Mouse (Mus musculus) bone marrow, adult 2 months (tissue): Measurements from ENCODE around the gene Chmp6. TPM values are rescaled to one million over a fixed set of nuclear protein-coding genes. Genes with fewer than 3 reads are reported as not detected.

Source experiments
- H3K27ac ChIP-seq: fragments of 200-500 bp; 2 replicates; pipeline ENCODE4 v1.5.1; 2012; ENCODE audit warnings: low read depth, mild to moderate bottlenecking, control low read depth, inconsistent platforms, low read length; ENCODE audit not compliant: control insufficient read depth, poor library complexity, insufficient read depth
- H3K4me1 ChIP-seq: fragments of 200-500 bp; 2 replicates; pipeline ENCODE4 v1.6.1; 2011; ENCODE audit warnings: low read length; ENCODE audit not compliant: control insufficient read depth, insufficient read depth
- H3K4me3 ChIP-seq: fragments of 200-500 bp; replicated peaks from 2 replicates; pipeline ENCODE3; 2011; ENCODE audit warnings: mild to moderate bottlenecking, low read depth, low read length, control low read depth; ENCODE audit not compliant: control insufficient read depth
- CTCF ChIP-seq: fragments of 200-500 bp; IDR thresholded peaks from 2 replicates; pipeline ENCODE4 v1.5.1; 2011; ENCODE audit warnings: low read length, control low read depth; ENCODE audit not compliant: control insufficient read depth, insufficient read depth
- POLR2A ChIP-seq: fragments of 200-500 bp; IDR thresholded peaks from 2 replicates; pipeline ENCODE4 v1.6.1; 2011; ENCODE audit warnings: low read depth, mild to moderate bottlenecking, control low read depth, low read length, borderline replicate concordance; ENCODE audit not compliant: control insufficient read depth
- WGBS: fragments of 180-500 bp; shearing (Covaris S2); methylation state at CpG from one replicate; pipeline ENCODE4 v1.1.7; 2018; 5-methylcytosine and 5-hydroxymethylcytosine counted together
- polyA plus RNA-seq: library from polyadenylated mRNA; stranded (reverse); fragments of >200 nt; gene quantifications from 2 replicates; pipeline ENCODE4 v1.2.4, GENCODE M21; 2011; ENCODE audit warnings: low replicate concordance; ENCODE audit not compliant: missing spikeins, insufficient read depth, insufficient read length

Gene Chmp6
- polyA plus RNA-seq, 1 experiment: 16.1 TPM

DNA sequence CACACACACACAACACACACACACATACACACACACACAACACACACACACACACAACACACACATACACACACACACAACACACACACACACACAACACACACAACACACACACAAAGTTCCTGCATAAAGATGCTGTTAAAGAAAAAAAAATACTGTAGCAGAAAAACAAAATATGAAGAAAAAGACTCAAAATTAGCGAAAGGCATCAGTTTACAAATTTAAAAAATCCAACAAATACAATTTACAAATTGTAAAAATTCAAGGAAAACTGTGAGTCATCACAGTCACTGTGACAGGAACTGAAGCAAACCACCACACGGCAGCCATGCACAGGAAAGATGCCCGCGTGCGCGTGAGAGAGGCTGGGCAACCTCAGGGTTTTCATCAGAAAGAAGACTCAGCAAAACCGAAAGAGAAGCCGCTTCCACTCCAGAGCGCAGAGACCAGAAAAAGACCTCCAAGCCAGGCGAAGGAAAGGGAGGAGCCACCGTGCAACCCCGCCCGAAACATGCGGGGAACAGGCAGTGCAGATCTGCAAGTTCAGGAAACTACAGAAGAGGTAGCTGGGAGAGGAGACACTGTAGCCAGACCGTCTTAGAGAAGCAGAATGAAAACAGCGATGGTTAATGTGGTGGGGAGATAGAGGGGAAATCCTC is 14.9 kb downstream of the Chmp6 start:
- H3K4me3 ChIP-seq: peak overlapping the region; percentile 21
- peak overlapping the region; percentile 16 for H3K27ac ChIP-seq
- WGBS: 2% methylated on average over 16 of the region's 16 CpGs
- TF ChIP-seq CTCF (no peak), POLR2A (peak; percentile 29; the same call in 1 of the 2 replicates)
- H3K4me1 ChIP-seq: peaks cover 3% of the 10 kb centered on the region; the same call in 1 of the 2 replicates

DNA sequence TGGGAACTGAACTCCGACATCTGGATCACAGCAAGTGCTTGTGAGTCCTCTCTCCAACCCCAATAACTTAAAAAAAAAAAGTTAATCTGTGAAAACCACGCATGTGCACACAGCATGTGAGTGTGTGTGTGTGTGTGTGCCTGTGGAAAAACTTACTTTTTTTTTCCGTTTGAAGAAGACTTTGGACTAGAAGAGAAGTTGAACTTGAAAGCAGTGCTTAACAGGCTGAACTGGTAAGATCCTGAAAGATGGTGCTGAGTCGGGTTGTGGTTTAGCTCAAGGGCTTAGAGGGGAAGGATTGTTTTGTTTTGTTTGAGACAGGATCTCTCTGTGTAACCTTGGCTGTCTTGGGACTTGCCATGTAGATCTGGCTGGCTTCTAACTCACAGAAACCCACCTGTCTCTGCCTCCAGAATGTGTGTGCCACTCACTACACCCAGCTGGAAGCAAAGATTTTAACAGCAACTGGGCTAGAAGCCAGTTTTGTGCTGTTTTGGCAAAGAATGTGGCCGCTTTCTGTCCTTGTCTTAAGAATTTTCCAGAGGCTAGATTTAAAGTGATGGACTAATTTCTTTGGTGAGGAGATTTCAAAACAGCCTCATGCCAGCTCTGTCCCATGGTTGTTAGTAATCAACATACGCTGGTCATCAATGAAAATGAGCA is 16.5 kb downstream of the Chmp6 start:
- H3K27ac ChIP-seq: no peak overlapping the region
- no peak for TF ChIP-seq POLR2A
- TF ChIP-seq CTCF: no peak
- no peak overlapping the region for H3K4me3 ChIP-seq
- 52% methylated on average over 6 of the region's 6 CpGs for WGBS
- peaks cover 3% of the 10 kb centered on the region; the same call in 1 of the 2 replicates for H3K4me1 ChIP-seq

DNA sequence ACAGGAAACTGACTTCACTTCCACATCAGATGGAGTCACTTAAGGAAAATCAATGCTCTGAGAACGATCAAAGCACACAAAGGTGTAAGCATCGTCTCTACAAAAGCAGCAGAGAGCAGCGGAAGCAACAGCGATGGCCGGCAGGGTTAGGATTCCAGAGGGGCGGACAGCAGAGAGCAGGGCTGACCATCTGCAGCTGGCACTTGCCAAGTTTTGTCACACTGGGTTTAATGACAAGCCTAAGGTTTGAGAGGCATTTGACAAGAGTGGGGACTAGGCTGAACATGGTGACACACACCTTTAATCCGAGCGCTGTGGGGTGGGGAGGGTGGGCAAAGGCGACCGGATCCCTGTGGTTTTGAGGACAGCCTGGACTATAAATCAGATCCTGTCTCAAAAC is 18.6 kb downstream of the Chmp6 start:
- H3K4me3 ChIP-seq: no peak overlapping the region
- TF ChIP-seq CTCF (no peak), POLR2A (no peak)
- 36% methylated on average over 10 of the region's 10 CpGs for WGBS
- peaks cover 3% of the 10 kb centered on the region; the same call in 1 of the 2 replicates for H3K4me1 ChIP-seq
- H3K27ac ChIP-seq: no peak overlapping the region

DNA sequence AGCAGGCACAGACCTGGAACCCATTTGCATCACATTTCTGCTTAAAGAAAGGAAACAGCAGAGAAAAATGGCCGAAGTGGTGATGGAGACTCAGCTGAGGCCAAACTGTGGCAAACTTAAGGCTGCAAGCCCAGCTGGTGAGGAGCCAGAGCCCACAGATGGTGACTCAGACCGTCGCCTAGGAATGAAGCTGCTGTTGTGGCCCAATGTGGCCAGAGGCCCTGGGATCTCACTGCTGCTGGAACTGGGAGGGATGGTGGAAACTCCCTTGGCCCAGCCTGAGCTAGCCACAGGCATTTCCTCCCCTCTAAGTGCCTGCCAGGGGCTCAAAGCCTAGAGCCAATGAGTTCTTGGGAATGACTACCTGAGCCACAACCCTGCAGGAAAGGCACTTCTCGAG is 19.9 kb downstream of the Chmp6 start:
- WGBS: 45% methylated on average over 4 of the region's 4 CpGs
- no peaks in the 10 kb centered on the region; the same call in 1 of the 2 replicates for H3K4me1 ChIP-seq
- no peak overlapping the region for H3K27ac ChIP-seq
- H3K4me3 ChIP-seq: no peak overlapping the region
- TF ChIP-seq POLR2A (no peak), CTCF (no peak)

DNA sequence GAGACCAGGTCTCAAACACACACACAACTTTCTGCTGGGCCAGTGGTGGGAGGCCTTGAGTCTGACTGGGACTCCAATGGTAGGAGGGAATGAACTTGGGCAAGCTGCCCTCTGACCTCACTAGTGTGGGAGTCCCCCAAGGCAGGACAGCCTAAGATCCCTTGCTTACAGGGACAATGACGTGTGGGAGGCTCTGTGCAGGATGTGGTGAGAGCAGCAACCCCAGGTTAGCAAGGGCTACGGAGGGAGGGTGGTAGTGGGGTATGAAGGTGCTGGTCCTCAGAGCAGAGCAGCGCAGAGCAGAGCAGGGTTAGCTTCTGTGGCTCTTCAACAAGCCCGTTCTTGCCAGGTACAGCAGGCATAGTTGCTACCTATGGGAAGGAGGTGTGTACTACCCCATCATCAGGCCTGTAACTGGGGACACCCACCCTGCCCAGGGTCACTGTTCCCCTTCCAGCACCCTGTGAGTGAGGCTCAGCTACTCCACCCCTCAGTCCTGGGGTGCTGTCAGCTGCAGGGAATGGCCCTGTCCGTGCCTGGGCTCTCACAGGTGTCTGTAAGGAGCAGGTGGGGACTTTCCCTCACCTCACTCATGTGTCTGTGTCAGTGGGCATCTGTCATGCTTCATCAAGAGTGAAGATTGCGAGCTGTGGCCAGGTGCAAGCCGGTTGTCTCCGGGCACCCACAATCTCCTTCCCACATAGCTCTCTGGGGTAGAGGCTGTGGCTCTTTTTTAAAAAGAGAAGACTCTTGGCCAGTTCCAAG is 20.8 kb downstream of the Chmp6 start:
- no peak overlapping the region for H3K4me3 ChIP-seq
- peaks cover 2% of the 10 kb centered on the region; the same call in 1 of the 2 replicates for H3K4me1 ChIP-seq
- no peak for TF ChIP-seq POLR2A
- TF ChIP-seq CTCF: no peak
- no peak overlapping the region for H3K27ac ChIP-seq
- WGBS: 60% methylated on average over 8 of the region's 8 CpGs

DNA sequence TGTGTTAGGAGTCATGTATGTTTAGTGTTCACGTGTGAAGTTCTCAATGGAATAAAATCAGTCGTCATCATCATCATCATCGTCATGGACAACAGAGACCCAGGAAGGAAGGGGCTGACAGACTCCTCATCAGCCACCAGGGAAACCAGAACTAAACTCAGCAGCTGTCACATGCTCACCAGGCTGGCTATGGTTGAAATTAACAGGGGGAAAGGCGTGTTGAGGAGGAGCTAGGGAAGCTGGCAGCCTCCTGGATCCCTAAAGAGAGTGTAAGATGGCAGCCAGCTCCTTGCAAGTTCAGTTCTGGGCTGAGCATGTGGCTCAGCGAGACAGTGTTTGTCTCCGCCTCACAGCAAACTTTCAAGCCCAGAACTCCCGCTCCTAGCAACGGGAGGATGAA is 21.5 kb downstream of the Chmp6 start:
- Histone ChIP-seq H3K4me1 (peaks cover 2% of the 10 kb centered on the region; the same call in 1 of the 2 replicates), H3K4me3 (no peak overlapping the region), H3K27ac (no peak overlapping the region)
- 73% methylated on average over 8 of the region's 8 CpGs for WGBS
- TF ChIP-seq POLR2A (no peak), CTCF (no peak)

DNA sequence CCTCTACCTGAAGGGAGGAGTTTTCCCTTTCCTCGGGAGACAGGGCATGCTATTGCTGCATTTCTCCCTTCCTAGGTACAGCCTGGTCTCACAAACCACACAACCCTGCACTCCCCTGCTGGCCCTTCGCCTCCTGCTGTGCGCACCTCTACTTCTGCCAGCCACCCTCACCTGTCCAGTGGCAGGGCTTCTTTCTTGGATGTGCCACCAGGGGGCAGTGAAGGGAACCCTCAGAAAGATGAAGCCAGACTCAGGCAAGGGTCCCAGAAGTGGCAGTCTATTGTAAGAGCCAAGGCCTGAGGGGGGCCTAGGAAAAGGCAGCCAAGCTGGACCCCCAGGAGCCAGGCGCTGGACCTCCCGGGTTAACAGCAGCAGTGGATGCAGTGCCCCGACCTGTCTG is 22.2 kb downstream of the Chmp6 start:
- Histone ChIP-seq H3K4me3 (no peak overlapping the region), H3K4me1 (peaks cover 2% of the 10 kb centered on the region; the same call in 1 of the 2 replicates), H3K27ac (no peak overlapping the region)
- TF ChIP-seq CTCF (peak; percentile 81), POLR2A (no peak)
- WGBS: 68% methylated on average over 6 of the region's 6 CpGs

DNA sequence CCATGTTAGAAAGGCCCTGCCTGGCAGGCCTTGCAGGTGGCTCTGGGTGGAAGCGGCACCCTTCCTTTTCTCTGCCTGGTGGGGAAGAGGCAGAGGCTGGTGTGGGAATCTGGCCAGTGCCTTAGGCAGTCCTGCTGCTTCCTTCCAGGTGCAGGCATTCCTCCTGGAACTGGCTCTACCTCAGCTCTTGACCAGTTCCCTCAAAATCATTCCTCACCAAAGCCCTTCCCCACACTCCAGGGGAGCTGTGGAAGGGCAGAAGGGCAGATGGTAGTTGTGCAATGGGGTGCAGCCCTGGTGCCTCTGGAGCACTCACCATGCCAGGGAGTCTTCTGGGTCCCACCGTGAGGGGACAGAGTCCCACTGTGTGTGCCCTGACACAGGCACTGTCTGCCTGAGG is 23.2 kb downstream of the Chmp6 start:
- no peak overlapping the region for H3K27ac ChIP-seq
- WGBS: 60% methylated on average over 2 of the region's 2 CpGs
- peaks cover 2% of the 10 kb centered on the region; the same call in 1 of the 2 replicates for H3K4me1 ChIP-seq
- TF ChIP-seq POLR2A: no peak
- no peak for TF ChIP-seq CTCF
- H3K4me3 ChIP-seq: no peak overlapping the region
